Mouse (Mus musculus) myocyte (in vitro differentiated cells): ENCODE measurements around the gene Plxna1.
A peak's percentile ranks its signal among the peaks of the same experiment; 100 is the strongest.

Experiments used
- CEBPB ChIP-seq: IDR thresholded peaks from 2 replicates; pipeline ENCODE4 v1.6.1; 2011; ENCODE audit warnings: mild to moderate bottlenecking, moderate library complexity; ENCODE audit not compliant: poor library complexity, insufficient read depth, severe bottlenecking
- E2F4 ChIP-seq: IDR thresholded peaks from one replicate; pipeline ENCODE4 v1.6.1; 2011; ENCODE audit warnings: mild to moderate bottlenecking, control low read depth, moderate library complexity; ENCODE audit not compliant: insufficient read depth
- MAX ChIP-seq: IDR thresholded peaks from one replicate; pipeline ENCODE4 v1.6.1; 2011; ENCODE audit warnings: low read depth, mild to moderate bottlenecking, control low read depth
- MYOD1 ChIP-seq, 3 experiments: IDR thresholded peaks; one replicate each; pipeline ENCODE4 v1.6.1; 2011; ENCODE audit warnings: control low read depth in 2 of 3, low read depth in 2 of 3, mild to moderate bottlenecking in 2 of 3, moderate library complexity in 1 of 3; ENCODE audit not compliant: insufficient read length in 2 of 3, control insufficient read depth in 1 of 3
- MYOG ChIP-seq, 3 experiments: IDR thresholded peaks; one replicate each; pipeline ENCODE4 v1.6.1; 2011; ENCODE audit warnings: control low read depth in 2 of 3, low read depth in 2 of 3, mild to moderate bottlenecking in 2 of 3; ENCODE audit not compliant: insufficient read length in 2 of 3, control insufficient read depth in 1 of 3, insufficient read depth in 1 of 3
- POLR2A ChIP-seq: IDR thresholded peaks from one replicate; pipeline ENCODE4 v1.6.1; 2011; ENCODE audit warnings: low read depth, mild to moderate bottlenecking, control low read depth, moderate library complexity; ENCODE audit not compliant: insufficient read length
- POLR2AphosphoS2 ChIP-seq: IDR thresholded peaks from one replicate; pipeline ENCODE4 v1.6.1; 2011; ENCODE audit warnings: low read depth, control low read depth; ENCODE audit not compliant: insufficient read length
- REST ChIP-seq: IDR thresholded peaks from one replicate; pipeline ENCODE4 v1.6.1; 2011; ENCODE audit warnings: mild to moderate bottlenecking, control low read depth, moderate library complexity; ENCODE audit not compliant: insufficient read depth, insufficient read length
- SRF ChIP-seq: IDR thresholded peaks from one replicate; pipeline ENCODE4 v1.6.1; 2011; ENCODE audit warnings: low read depth; ENCODE audit not compliant: control insufficient read depth, insufficient read length
- USF1 ChIP-seq: IDR thresholded peaks from one replicate; pipeline ENCODE4 v1.6.1; 2011; ENCODE audit warnings: low read depth, mild to moderate bottlenecking, control low read depth, moderate library complexity

GRCm38 (mm10) chr6:89337574-89337973, 24.8 kb downstream of the Plxna1 start:
- TF ChIP-seq POLR2A: no peak
- no peak for TF ChIP-seq MYOG (IDR thresholded peaks at IDR 0.05; ENCODE audit: control insufficient read depth in 1 of 3, insufficient read depth in 1 of 3, insufficient read length in 2 of 3, low read depth in 2 of 3)
- TF ChIP-seq MAX: no peak
- no peak for TF ChIP-seq USF1
- TF ChIP-seq SRF: no peak
- no peak for TF ChIP-seq REST
- no peak for TF ChIP-seq POLR2AphosphoS2
- peak; percentile 26; the same call in 1 of the 2 replicates for TF ChIP-seq CEBPB
- TF ChIP-seq E2F4: no peak
- TF ChIP-seq MYOD1 (IDR thresholded peaks at IDR 0.05; ENCODE audit: control insufficient read depth in 1 of 3, insufficient read length in 2 of 3, low read depth in 2 of 3): no peak
